Mouse (Mus musculus): ENCODE data around the gene Tmem234. TPM values are rescaled to one million over a fixed set of nuclear protein-coding genes. Genes with fewer than 3 reads are reported as not detected.

The Tmem234 gene
- polyA plus RNA-seq, 1 experiment from 2014 or later, result 177 TPM

DNA sequence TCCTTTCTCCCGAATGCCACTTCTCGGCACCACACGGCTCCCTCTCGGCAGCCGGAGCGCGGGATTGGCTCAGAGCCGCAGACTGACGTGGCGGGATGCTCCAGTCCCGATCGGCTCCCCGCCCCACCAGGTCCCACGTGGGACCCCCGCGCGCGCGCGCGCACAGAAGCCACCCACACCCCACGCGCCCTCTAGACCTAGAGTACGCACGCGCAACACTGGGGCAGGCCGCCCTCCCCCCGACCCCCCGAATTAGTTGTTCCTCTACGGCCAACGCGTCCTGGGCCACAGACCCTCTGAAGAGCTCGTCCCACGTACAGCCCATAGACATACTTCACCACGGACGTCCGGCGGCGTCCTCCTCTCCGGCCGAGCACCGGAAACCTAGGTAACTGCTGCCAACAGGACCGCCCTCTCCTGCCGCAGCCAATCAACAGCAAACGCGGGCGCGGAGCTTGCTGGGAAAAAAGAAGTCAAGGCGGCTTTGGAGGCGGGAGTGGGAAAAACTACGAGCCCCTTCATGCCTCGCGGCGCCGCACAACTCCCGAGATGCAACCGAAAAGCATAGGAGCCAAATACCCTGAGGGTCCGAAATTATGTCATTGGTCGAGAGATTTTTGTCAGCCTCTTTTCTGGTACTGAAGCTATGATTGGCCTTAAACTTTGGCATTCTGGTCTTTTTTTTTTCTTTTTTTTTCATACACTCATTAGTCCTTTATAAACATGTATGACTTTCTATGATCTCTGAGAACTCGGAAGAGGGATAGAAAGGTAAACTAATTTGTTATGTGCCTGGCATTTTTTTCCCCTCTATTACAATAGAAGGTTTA, 40.4 kb downstream of the Tmem234 start, which contains the start of gene Txlna:
Gene Txlna, minus strand, starts transcription at position 428 of the 830 bp plus-strand sequence.
- Histone ChIP-seq H3K36me3 (ENCODE audit: control insufficient read depth, insufficient read depth, low read length) (peaks cover 16% of the 10 kb centered on the region), H3K4me2 (ENCODE audit: low read length) (peak within 1 kb of the TSS; percentile 79), H3K9me3 (replicated peaks; ENCODE audit: control insufficient read depth, low read length, poor library complexity, severe bottlenecking) (no peaks in the 10 kb centered on the region), H3K4me3 (ENCODE audit: low read depth, low read length) (peak within 1 kb of the TSS; percentile 67), H3K27ac (ENCODE audit: low read length) (peak within 1 kb of the TSS; percentile 94), H3K27me3 (ENCODE audit: control insufficient read depth, insufficient read depth, low read depth, low read length) (no peaks in the 10 kb centered on the region), H3K9ac (ENCODE audit: low read depth, low read length) (peak within 1 kb of the TSS; percentile 71), H3K4me1 (ENCODE audit: control insufficient read depth, insufficient read depth, low read length) (peaks cover 20% of the 10 kb centered on the region)
- WGBS, result under 1% methylated on average over 59 of the region's 60 CpGs
- peak; percentile 97 for ATAC-seq

DNA sequence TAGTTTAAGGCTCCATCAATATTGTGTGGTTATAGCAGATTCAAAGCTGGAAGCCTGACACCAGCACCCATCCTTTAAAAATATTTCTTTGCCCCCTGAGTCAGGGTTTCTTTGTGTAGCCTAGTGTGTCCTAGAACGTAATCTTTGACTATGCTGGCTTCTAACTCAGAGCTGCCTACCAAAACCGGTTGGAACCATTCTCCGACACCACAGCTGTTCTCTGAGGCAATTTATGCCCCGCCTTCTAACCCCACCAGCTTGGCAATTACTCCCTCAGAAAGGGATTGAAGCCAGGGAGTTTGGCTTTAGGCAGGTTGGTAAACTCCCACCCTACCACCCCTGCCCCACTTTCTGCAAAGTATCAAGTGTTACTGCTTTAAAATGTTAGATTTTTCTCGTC, 41.3 kb downstream of the Tmem234 start:
- H3K4me3 ChIP-seq (ENCODE audit: low read depth, low read length), result no peak overlapping the region
- 68% methylated on average over 5 of the region's 5 CpGs for WGBS
- no peak overlapping the region for H3K9ac ChIP-seq (ENCODE audit: low read depth, low read length)
- H3K27ac ChIP-seq (ENCODE audit: low read length), result no peak overlapping the region
- peaks cover 20% of the 10 kb centered on the region for H3K36me3 ChIP-seq (ENCODE audit: control insufficient read depth, insufficient read depth, low read length)
- no peak overlapping the region for H3K4me2 ChIP-seq (ENCODE audit: low read length)
- H3K27me3 ChIP-seq (ENCODE audit: control insufficient read depth, insufficient read depth, low read depth, low read length), result no peaks in the 10 kb centered on the region
- peaks cover 20% of the 10 kb centered on the region for H3K4me1 ChIP-seq (ENCODE audit: control insufficient read depth, insufficient read depth, low read length)
- ATAC-seq, result no peak
- H3K9me3 ChIP-seq (replicated peaks; ENCODE audit: control insufficient read depth, low read length, poor library complexity, severe bottlenecking), result no peaks in the 10 kb centered on the region

DNA sequence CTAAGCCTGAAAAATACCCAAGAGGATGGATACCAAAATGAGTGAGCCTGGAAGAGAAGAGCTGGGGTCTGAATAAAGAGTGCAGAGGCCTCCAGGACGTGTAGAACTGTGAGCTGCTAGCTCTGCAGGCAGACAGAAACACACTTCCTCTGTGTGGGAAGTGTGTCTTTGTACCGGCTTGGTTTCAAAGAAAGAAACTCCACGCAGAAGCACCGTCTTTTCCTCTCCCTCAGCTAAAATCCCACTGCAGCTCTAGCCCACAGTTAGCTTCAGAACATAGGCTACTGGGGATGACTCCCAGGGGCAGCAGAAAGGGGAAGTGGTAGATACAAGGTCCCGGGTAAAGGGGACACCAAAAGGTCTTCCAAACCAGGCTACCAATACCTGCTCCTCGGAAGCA, 44.7 kb downstream of the Tmem234 start:
- Histone ChIP-seq H3K4me3 (ENCODE audit: low read depth, low read length) (no peak overlapping the region), H3K9ac (ENCODE audit: low read depth, low read length) (no peak overlapping the region), H3K27ac (ENCODE audit: low read length) (no peak overlapping the region), H3K4me2 (ENCODE audit: low read length) (no peak overlapping the region), H3K4me1 (ENCODE audit: control insufficient read depth, insufficient read depth, low read length) (no peaks in the 10 kb centered on the region), H3K9me3 (replicated peaks; ENCODE audit: control insufficient read depth, low read length, poor library complexity, severe bottlenecking) (no peaks in the 10 kb centered on the region), H3K36me3 (ENCODE audit: control insufficient read depth, insufficient read depth, low read length) (peaks cover 35% of the 10 kb centered on the region), H3K27me3 (ENCODE audit: control insufficient read depth, insufficient read depth, low read depth, low read length) (no peaks in the 10 kb centered on the region)
- WGBS, result 97% methylated on average over 6 of the region's 6 CpGs
- ATAC-seq, result no peak

DNA sequence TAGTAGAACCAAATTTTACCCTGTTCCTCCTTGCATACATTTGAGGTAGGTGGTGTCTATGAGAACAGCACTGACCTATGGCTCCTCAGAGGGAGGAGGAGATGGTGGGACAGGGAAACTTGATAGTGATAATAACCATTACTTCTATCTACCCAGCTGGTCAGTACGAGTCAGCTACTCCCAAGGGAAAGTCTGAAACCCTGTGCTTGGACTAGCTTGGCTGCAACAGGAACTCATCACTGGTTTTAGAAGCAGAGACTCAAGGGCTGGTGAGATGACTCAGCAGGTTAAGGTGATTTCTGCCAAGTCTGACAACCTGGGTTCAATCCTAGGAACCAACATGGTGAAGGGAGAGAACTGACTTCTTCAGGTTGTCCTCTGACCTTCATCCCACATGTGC, 48.2 kb downstream of the Tmem234 start:
- peaks cover 52% of the 10 kb centered on the region for H3K36me3 ChIP-seq (ENCODE audit: control insufficient read depth, insufficient read depth, low read length)
- no peak overlapping the region for H3K27ac ChIP-seq (ENCODE audit: low read length)
- 86% methylated on average over 1 of the region's 1 CpGs for WGBS
- no peak overlapping the region for H3K4me2 ChIP-seq (ENCODE audit: low read length)
- no peak overlapping the region for H3K4me3 ChIP-seq (ENCODE audit: low read depth, low read length)
- no peak for ATAC-seq
- no peaks in the 10 kb centered on the region for H3K9me3 ChIP-seq (replicated peaks; ENCODE audit: control insufficient read depth, low read length, poor library complexity, severe bottlenecking)
- no peaks in the 10 kb centered on the region for H3K27me3 ChIP-seq (ENCODE audit: control insufficient read depth, insufficient read depth, low read depth, low read length)
- H3K4me1 ChIP-seq (ENCODE audit: control insufficient read depth, insufficient read depth, low read length), result no peaks in the 10 kb centered on the region
- no peak overlapping the region for H3K9ac ChIP-seq (ENCODE audit: low read depth, low read length)

DNA sequence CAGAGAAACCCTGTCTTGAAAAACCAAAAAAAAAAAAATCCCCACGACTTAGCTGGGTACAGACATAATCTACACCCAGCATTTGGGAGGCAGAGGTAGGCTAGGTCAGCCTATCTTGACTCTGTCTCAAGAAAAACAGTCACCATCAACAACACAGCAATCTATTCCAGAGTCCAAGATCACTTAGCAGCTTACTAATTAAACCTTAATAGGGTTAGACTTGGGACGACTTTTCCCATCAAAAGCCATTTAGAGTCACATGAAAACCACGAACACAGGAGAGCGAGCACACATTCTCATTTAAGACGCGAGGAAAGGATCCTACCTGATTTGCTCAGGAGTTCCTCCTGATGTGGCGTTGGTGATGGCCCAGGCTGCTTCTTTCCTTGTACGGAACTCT, 49.9 kb downstream of the Tmem234 start:
- WGBS, result 97% methylated on average over 8 of the region's 8 CpGs
- H3K27me3 ChIP-seq (ENCODE audit: control insufficient read depth, insufficient read depth, low read depth, low read length), result no peaks in the 10 kb centered on the region
- no peak overlapping the region for H3K27ac ChIP-seq (ENCODE audit: low read length)
- H3K4me2 ChIP-seq (ENCODE audit: low read length), result no peak overlapping the region
- H3K4me3 ChIP-seq (ENCODE audit: low read depth, low read length), result no peak overlapping the region
- H3K36me3 ChIP-seq (ENCODE audit: control insufficient read depth, insufficient read depth, low read length), result peaks cover 62% of the 10 kb centered on the region
- no peak overlapping the region for H3K9ac ChIP-seq (ENCODE audit: low read depth, low read length)
- ATAC-seq, result no peak
- no peaks in the 10 kb centered on the region for H3K9me3 ChIP-seq (replicated peaks; ENCODE audit: control insufficient read depth, low read length, poor library complexity, severe bottlenecking)
- H3K4me1 ChIP-seq (ENCODE audit: control insufficient read depth, insufficient read depth, low read length), result no peaks in the 10 kb centered on the region

DNA sequence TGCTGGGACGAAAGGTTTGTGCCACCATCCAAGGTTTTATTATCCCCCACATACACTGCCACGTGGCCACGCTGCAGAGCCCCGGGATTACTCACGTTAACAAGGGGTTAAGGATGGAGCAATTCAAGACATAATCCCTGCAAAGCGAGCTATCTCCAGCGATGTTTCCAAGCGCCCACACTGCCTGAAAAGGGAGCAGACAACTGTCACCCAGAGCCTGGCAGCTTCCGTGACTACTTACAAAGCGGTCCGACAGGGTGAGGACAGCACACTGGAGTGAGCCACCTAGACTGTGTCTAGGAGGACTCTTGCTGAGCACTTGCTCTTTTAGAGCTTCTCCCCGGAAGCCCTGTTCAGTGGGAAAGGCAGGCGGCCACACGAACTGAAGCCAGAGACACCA, 54.3 kb downstream of the Tmem234 start:
- H3K9me3 ChIP-seq (replicated peaks; ENCODE audit: control insufficient read depth, low read length, poor library complexity, severe bottlenecking), result no peaks in the 10 kb centered on the region
- 91% methylated on average over 14 of the region's 14 CpGs for WGBS
- no peaks in the 10 kb centered on the region for H3K4me1 ChIP-seq (ENCODE audit: control insufficient read depth, insufficient read depth, low read length)
- H3K27ac ChIP-seq (ENCODE audit: low read length), result no peak overlapping the region
- no peak overlapping the region for H3K4me2 ChIP-seq (ENCODE audit: low read length)
- H3K36me3 ChIP-seq (ENCODE audit: control insufficient read depth, insufficient read depth, low read length), result peaks cover 51% of the 10 kb centered on the region
- H3K9ac ChIP-seq (ENCODE audit: low read depth, low read length), result no peak overlapping the region
- ATAC-seq, result no peak
- no peaks in the 10 kb centered on the region for H3K27me3 ChIP-seq (ENCODE audit: control insufficient read depth, insufficient read depth, low read depth, low read length)
- no peak overlapping the region for H3K4me3 ChIP-seq (ENCODE audit: low read depth, low read length)

DNA sequence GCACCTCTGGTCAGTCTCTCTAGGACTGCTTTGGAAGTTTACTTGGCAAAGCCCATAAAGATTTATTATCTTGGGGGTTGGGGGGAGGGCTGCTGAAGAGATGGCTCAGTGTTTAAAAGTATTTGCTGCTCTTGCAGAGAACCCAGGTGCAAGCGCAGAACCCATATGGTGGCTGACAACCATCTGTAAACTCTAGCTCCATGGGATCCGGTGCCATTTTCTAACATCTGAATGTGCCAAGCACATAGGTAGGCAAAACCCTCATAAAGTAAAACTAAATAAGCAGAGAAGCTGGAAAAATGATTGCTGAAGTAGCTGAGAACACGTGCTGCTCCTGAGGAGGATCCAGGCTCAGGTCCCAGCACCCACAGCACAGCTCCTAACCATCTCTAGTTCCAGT, 61.1 kb downstream of the Tmem234 start:
- Histone ChIP-seq H3K4me1 (ENCODE audit: control insufficient read depth, insufficient read depth, low read length) (no peaks in the 10 kb centered on the region), H3K27ac (ENCODE audit: low read length) (no peak overlapping the region), H3K36me3 (ENCODE audit: control insufficient read depth, insufficient read depth, low read length) (peaks cover 10% of the 10 kb centered on the region), H3K9ac (ENCODE audit: low read depth, low read length) (no peak overlapping the region), H3K4me2 (ENCODE audit: low read length) (no peak overlapping the region), H3K4me3 (ENCODE audit: low read depth, low read length) (no peak overlapping the region), H3K9me3 (replicated peaks; ENCODE audit: control insufficient read depth, low read length, poor library complexity, severe bottlenecking) (no peaks in the 10 kb centered on the region), H3K27me3 (ENCODE audit: control insufficient read depth, insufficient read depth, low read depth, low read length) (no peaks in the 10 kb centered on the region)
- ATAC-seq, result no peak
- 97% methylated on average over 3 of the region's 3 CpGs for WGBS

DNA sequence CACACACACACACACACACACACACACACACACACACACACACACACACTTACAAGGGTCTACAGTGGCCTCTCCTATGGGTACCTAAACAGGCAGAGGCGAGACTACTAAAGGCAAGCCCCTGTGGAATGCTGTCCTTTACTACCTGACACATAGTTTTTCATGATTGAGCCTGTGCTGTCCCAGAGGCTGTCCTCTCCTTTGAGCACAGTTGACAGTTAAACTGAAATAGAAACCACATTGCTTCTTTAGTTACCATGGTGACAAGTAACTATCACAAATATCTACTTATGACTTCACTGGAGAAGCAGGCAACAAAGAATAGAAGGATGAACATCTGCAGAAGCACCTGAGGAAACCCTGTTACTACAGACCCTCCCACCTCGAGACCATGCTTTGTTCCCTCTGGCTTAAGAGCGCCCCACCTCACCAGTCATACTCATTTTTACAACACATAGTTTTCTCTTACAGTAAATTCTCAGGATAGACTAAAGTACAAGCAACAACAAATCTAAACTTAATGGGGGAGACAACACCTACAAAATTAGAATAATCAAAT, 61.9 kb downstream of the Tmem234 start:
- H3K27ac ChIP-seq (ENCODE audit: low read length), result no peak overlapping the region
- no peak overlapping the region for H3K4me3 ChIP-seq (ENCODE audit: low read depth, low read length)
- H3K36me3 ChIP-seq (ENCODE audit: control insufficient read depth, insufficient read depth, low read length), result peaks cover 5% of the 10 kb centered on the region
- WGBS, result 83% methylated on average over 3 of the region's 3 CpGs
- no peaks in the 10 kb centered on the region for H3K4me1 ChIP-seq (ENCODE audit: control insufficient read depth, insufficient read depth, low read length)
- no peak overlapping the region for H3K4me2 ChIP-seq (ENCODE audit: low read length)
- no peaks in the 10 kb centered on the region for H3K27me3 ChIP-seq (ENCODE audit: control insufficient read depth, insufficient read depth, low read depth, low read length)
- ATAC-seq, result no peak
- H3K9me3 ChIP-seq (replicated peaks; ENCODE audit: control insufficient read depth, low read length, poor library complexity, severe bottlenecking), result no peaks in the 10 kb centered on the region
- no peak overlapping the region for H3K9ac ChIP-seq (ENCODE audit: low read depth, low read length)

DNA sequence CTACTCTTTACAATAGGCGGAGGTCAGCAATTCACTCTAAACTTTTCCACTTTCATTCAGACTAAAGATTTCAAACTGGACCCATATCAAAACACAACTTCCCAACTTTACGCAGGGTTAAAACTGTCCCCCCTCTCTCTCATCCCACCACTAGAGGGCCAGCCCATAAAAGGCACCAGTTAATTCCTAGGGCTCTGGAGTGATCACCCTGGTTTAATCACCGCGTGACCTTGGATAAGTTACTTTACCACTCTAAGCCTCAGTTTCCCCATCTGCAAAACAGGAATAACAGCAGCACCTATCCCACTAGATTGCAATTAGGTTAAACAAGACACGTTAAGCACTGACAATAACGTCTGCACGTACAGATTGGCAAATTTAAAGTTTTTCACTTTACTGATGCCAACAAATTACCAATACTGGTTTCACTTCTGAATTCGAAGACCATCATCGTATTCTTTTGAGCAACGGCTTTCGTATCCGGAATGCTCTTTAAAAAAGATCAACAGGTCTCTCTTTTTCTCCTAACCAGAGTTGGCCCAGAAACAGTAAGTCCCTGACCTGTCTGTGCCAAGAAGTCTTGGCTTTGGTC, 71.1 kb downstream of the Tmem234 start:
- Histone ChIP-seq H3K9ac (ENCODE audit: low read depth, low read length) (peak overlapping the region; percentile 93), H3K27ac (ENCODE audit: low read length) (peak overlapping the region; percentile 90), H3K9me3 (replicated peaks; ENCODE audit: control insufficient read depth, low read length, poor library complexity, severe bottlenecking) (no peaks in the 10 kb centered on the region), H3K4me2 (ENCODE audit: low read length) (peak overlapping the region; percentile 73), H3K27me3 (ENCODE audit: control insufficient read depth, insufficient read depth, low read depth, low read length) (no peaks in the 10 kb centered on the region), H3K4me1 (ENCODE audit: control insufficient read depth, insufficient read depth, low read length) (peaks cover 16% of the 10 kb centered on the region; the same call in 1 of the 2 replicates), H3K36me3 (ENCODE audit: control insufficient read depth, insufficient read depth, low read length) (peaks cover 5% of the 10 kb centered on the region), H3K4me3 (ENCODE audit: low read depth, low read length) (peak overlapping the region; percentile 85)
- WGBS, result 8% methylated on average over 12 of the region's 12 CpGs
- ATAC-seq, result peak; percentile 49; the same call in 1 of the 2 replicates

All from midbrain, embryonic 16.5 days (tissue).